Mouse (Mus musculus): Measurements from ENCODE around the gene Rec114.

Rec114 gene

GRCm38 (mm10) chr9:58659989-58660388 is 83.8 kb downstream of the Rec114 start:
- DNase-seq: no peak

GRCm38 (mm10) chr9:58659331-58659730 is 84.4 kb downstream of the Rec114 start:
- DNase-seq: no peak

- DNase-seq: no peak
Observed at GRCm38 (mm10) chr9:58658596-58659309, 85.0 kb downstream of the Rec114 start.

- no peak for DNase-seq
Observed at GRCm38 (mm10) chr9:58657735-58658512, 85.8 kb downstream of the Rec114 start.

- no peak for DNase-seq
Observed at GRCm38 (mm10) chr9:58656824-58657223, 86.9 kb downstream of the Rec114 start.

- no peak for DNase-seq
Observed at GRCm38 (mm10) chr9:58656396-58656795, 87.4 kb downstream of the Rec114 start.

GRCm38 (mm10) chr9:58654494-58654893 is 89.3 kb downstream of the Rec114 start:
- DNase-seq: no peak

- DNase-seq: peak; percentile 27
Observed at GRCm38 (mm10) chr9:58651993-58652392, 91.8 kb downstream of the Rec114 start.

GRCm38 (mm10) chr9:58649265-58649626 is 94.5 kb downstream of the Rec114 start:
- no peak for DNase-seq

GRCm38 (mm10) chr9:58648406-58649264 is 95.1 kb downstream of the Rec114 start:
- peak; percentile 32 for DNase-seq

- DNase-seq: no peak
Observed at GRCm38 (mm10) chr9:58630441-58630840, 113.3 kb downstream of the Rec114 start.

GRCm38 (mm10) chr9:58627197-58627596 is 116.6 kb downstream of the Rec114 start:
- DNase-seq: no peak

GRCm38 (mm10) chr9:58623009-58623408 is 120.8 kb downstream of the Rec114 start:
- DNase-seq: no peak

- no peak for DNase-seq
Observed at GRCm38 (mm10) chr9:58615064-58615938, 128.5 kb downstream of the Rec114 start.

- peak; percentile 55 for DNase-seq
Observed at GRCm38 (mm10) chr9:58613790-58614189, 130.0 kb downstream of the Rec114 start.
